Mouse (Mus musculus) neural tube, embryonic 14.5 days (tissue): ENCODE data around the gene Smarcal1. TPM values are rescaled to one million over a fixed set of nuclear protein-coding genes. Genes with fewer than 3 reads are reported as not detected.

ENCODE experiments used
- ATAC-seq: fragments of 200-750 bp; cut with Nextera tagmentation; 2 replicates; pipeline ENCODE4 v1.8.0; 2017; ENCODE audit warnings: low read depth, mild to moderate bottlenecking, moderate TSS enrichment, moderate library complexity
- H3K27ac ChIP-seq: fragments of 300-500 bp; sonication (generic); 2 replicates; pipeline ENCODE4 v1.5.1; 2014; ENCODE audit warnings: low read depth, mild to moderate bottlenecking, control low read depth, low read length, moderate library complexity, mixed read lengths
- H3K27me3 ChIP-seq: fragments of 300-500 bp; sonication (generic); 2 replicates; pipeline ENCODE4 v1.6.1; 2014; ENCODE audit warnings: low read length; ENCODE audit not compliant: control insufficient read depth, insufficient read depth
- H3K36me3 ChIP-seq: fragments of 300-500 bp; sonication (generic); 2 replicates; pipeline ENCODE4 v1.6.1; 2014; ENCODE audit warnings: low read length, mixed read lengths; ENCODE audit not compliant: control insufficient read depth, insufficient read depth
- H3K4me1 ChIP-seq: fragments of 300-500 bp; sonication (generic); 2 replicates; pipeline ENCODE4 v1.6.1; 2014; ENCODE audit warnings: low read length; ENCODE audit not compliant: control insufficient read depth, insufficient read depth
- H3K4me2 ChIP-seq: fragments of 300-500 bp; sonication (generic); 2 replicates; pipeline ENCODE4 v1.6.1; 2014; ENCODE audit warnings: mild to moderate bottlenecking, low read depth, low read length, control low read depth
- H3K4me3 ChIP-seq: fragments of 300-500 bp; sonication (generic); 2 replicates; pipeline ENCODE4 v1.5.1; 2014; ENCODE audit warnings: low read depth, low read length, control low read depth, mixed read lengths
- H3K9ac ChIP-seq: fragments of 300-500 bp; sonication (generic); replicated peaks from 2 replicates; pipeline ENCODE4 v1.6.1; 2014; ENCODE audit warnings: low read depth, mild to moderate bottlenecking, control low read depth, low read length, mixed read lengths
- H3K9me3 ChIP-seq: fragments of 300-500 bp; sonication (generic); 2 replicates; pipeline ENCODE4 v1.6.1; 2016; ENCODE audit warnings: low read length; ENCODE audit not compliant: control insufficient read depth
- WGBS: fragments of 180-500 bp; shearing (Covaris S2); extraction: QIAGEN DNeasy Blood & Tissue Kit; methylation state at CpG from one replicate; pipeline ENCODE4 v1.1.7; 2014; 5-methylcytosine and 5-hydroxymethylcytosine counted together
- polyA plus RNA-seq: library from polyadenylated mRNA; unstranded; fragments of >200 nt; fragmentation: Nextera tagmentation; extraction: Ambion mirVana; gene quantifications from 2 replicates; pipeline ENCODE4 v1.2.1, GENCODE M21; 2014

The Smarcal1 gene
- polyA plus RNA-seq, 1 experiment from 2014 or later, result 28.7 TPM

GRCm38 (mm10) chr1:72564334-72564962 is 18.6 kb upstream of the Smarcal1 start:
- no peak overlapping the region for H3K4me2 ChIP-seq
- no peak overlapping the region for H3K27ac ChIP-seq
- H3K36me3 ChIP-seq, result no peaks in the 10 kb centered on the region
- H3K27me3 ChIP-seq, result no peaks in the 10 kb centered on the region
- H3K9ac ChIP-seq, result no peak overlapping the region
- 79% methylated on average over 6 of the region's 6 CpGs for WGBS
- no peak for ATAC-seq
- no peaks in the 10 kb centered on the region for H3K9me3 ChIP-seq
- H3K4me1 ChIP-seq, result no peaks in the 10 kb centered on the region
- H3K4me3 ChIP-seq, result no peak overlapping the region

GRCm38 (mm10) chr1:72567056-72567455 is 16.0 kb upstream of the Smarcal1 start:
- Histone ChIP-seq H3K4me2 (peak overlapping the region; percentile 6; the same call in 1 of the 2 replicates), H3K4me1 (no peaks in the 10 kb centered on the region), H3K27ac (no peak overlapping the region), H3K36me3 (no peaks in the 10 kb centered on the region), H3K9me3 (no peaks in the 10 kb centered on the region), H3K4me3 (0 out of 2 replicates have a peak overlapping the region, but pooled peaks have one; percentile 8), H3K27me3 (no peaks in the 10 kb centered on the region), H3K9ac (no peak overlapping the region)
- 29% methylated on average over 9 of the region's 9 CpGs for WGBS
- no peak for ATAC-seq

GRCm38 (mm10) chr1:72568725-72569124 is 14.3 kb upstream of the Smarcal1 start:
- no peak overlapping the region for H3K9ac ChIP-seq
- WGBS, result 95% methylated on average over 8 of the region's 8 CpGs
- no peaks in the 10 kb centered on the region for H3K36me3 ChIP-seq
- no peak overlapping the region for H3K27ac ChIP-seq
- no peak overlapping the region for H3K4me3 ChIP-seq
- no peaks in the 10 kb centered on the region for H3K27me3 ChIP-seq
- H3K4me2 ChIP-seq, result no peak overlapping the region
- no peak for ATAC-seq
- no peaks in the 10 kb centered on the region for H3K9me3 ChIP-seq
- no peaks in the 10 kb centered on the region for H3K4me1 ChIP-seq

- Histone ChIP-seq H3K4me2 (no peak overlapping the region), H3K4me1 (peaks cover 16% of the 10 kb centered on the region), H3K27ac (no peak overlapping the region), H3K27me3 (no peaks in the 10 kb centered on the region), H3K9ac (no peak overlapping the region), H3K9me3 (no peaks in the 10 kb centered on the region), H3K4me3 (no peak overlapping the region), H3K36me3 (no peaks in the 10 kb centered on the region)
- WGBS, result 49% methylated on average over 7 of the region's 7 CpGs
- ATAC-seq, result no peak
Measured at GRCm38 (mm10) chr1:72574047-72574446, 9.0 kb upstream of the Smarcal1 start.

GRCm38 (mm10) chr1:72574608-72575007 is 8.4 kb upstream of the Smarcal1 start:
- Histone ChIP-seq H3K27ac (no peak overlapping the region), H3K4me2 (no peak overlapping the region), H3K27me3 (no peaks in the 10 kb centered on the region), H3K9me3 (no peaks in the 10 kb centered on the region), H3K36me3 (no peaks in the 10 kb centered on the region), H3K4me3 (no peak overlapping the region), H3K4me1 (peaks cover 16% of the 10 kb centered on the region), H3K9ac (no peak overlapping the region)
- WGBS, result 71% methylated on average over 7 of the region's 7 CpGs
- ATAC-seq, result no peak

- no peaks in the 10 kb centered on the region for H3K9me3 ChIP-seq
- no peak overlapping the region for H3K4me3 ChIP-seq
- no peak overlapping the region for H3K9ac ChIP-seq
- WGBS, result 64% methylated on average over 4 of the region's 4 CpGs
- peaks cover 16% of the 10 kb centered on the region for H3K4me1 ChIP-seq
- H3K27me3 ChIP-seq, result no peaks in the 10 kb centered on the region
- ATAC-seq, result no peak
- H3K27ac ChIP-seq, result no peak overlapping the region
- H3K4me2 ChIP-seq, result no peak overlapping the region
- no peaks in the 10 kb centered on the region for H3K36me3 ChIP-seq
Measured at GRCm38 (mm10) chr1:72575121-72575520, 7.9 kb upstream of the Smarcal1 start.

- no peaks in the 10 kb centered on the region for H3K9me3 ChIP-seq
- H3K4me3 ChIP-seq, result no peak overlapping the region
- no peaks in the 10 kb centered on the region for H3K27me3 ChIP-seq
- peaks cover 18% of the 10 kb centered on the region for H3K4me1 ChIP-seq
- no peaks in the 10 kb centered on the region for H3K36me3 ChIP-seq
- peak overlapping the region; percentile 30 for H3K4me2 ChIP-seq
- H3K9ac ChIP-seq, result no peak overlapping the region
- 2% methylated on average over 12 of the region's 12 CpGs for WGBS
- no peak overlapping the region for H3K27ac ChIP-seq
- ATAC-seq, result 0 out of 2 replicates have a peak, but pooled peaks have one; percentile 22
Measured at GRCm38 (mm10) chr1:72577481-72577922, 5.5 kb upstream of the Smarcal1 start.

- Histone ChIP-seq H3K9me3 (no peaks in the 10 kb centered on the region), H3K4me2 (peak overlapping the region; percentile 14; the same call in 1 of the 2 replicates), H3K27ac (no peak overlapping the region), H3K27me3 (no peaks in the 10 kb centered on the region), H3K9ac (no peak overlapping the region), H3K4me1 (peaks cover 19% of the 10 kb centered on the region), H3K36me3 (no peaks in the 10 kb centered on the region), H3K4me3 (no peak overlapping the region)
- ATAC-seq, result no peak
- 21% methylated on average over 15 of the region's 15 CpGs for WGBS
Measured at GRCm38 (mm10) chr1:72578351-72578750, 4.7 kb upstream of the Smarcal1 start.

- H3K27ac ChIP-seq, result no peak overlapping the region
- H3K9me3 ChIP-seq, result no peaks in the 10 kb centered on the region
- H3K4me3 ChIP-seq, result no peak overlapping the region
- no peak overlapping the region for H3K9ac ChIP-seq
- no peak for ATAC-seq
- H3K36me3 ChIP-seq, result no peaks in the 10 kb centered on the region
- H3K4me2 ChIP-seq, result peak overlapping the region; percentile 14; the same call in 1 of the 2 replicates
- H3K27me3 ChIP-seq, result no peaks in the 10 kb centered on the region
- 19% methylated on average over 4 of the region's 4 CpGs for WGBS
- H3K4me1 ChIP-seq, result peaks cover 22% of the 10 kb centered on the region
Measured at GRCm38 (mm10) chr1:72578806-72579205, 4.2 kb upstream of the Smarcal1 start.
